ENCODE assay signal across 8 mouse cellular contexts in genomic region chr12:69474141-69474915, GRCm38 (mm10).
DNase-seq lines count a peak whose midpoint lies in the region; ATAC-seq lines count a peak whose summit lies in the region.

No protein-coding gene starts in this region.

- ATAC-seq in neural tube, embryonic 11.5 days (ENCODE audit: insufficient read depth, low FRiP score, low TSS enrichment) = no peak
- 0 out of 2 replicates have a peak, but pooled peaks have one; percentile 15 for ATAC-seq in embryonic facial prominence, embryonic 13.5 days (ENCODE audit: insufficient number of reproducible peaks, insufficient read depth, low FRiP score, low TSS enrichment, low read depth)

- no peaks in the 10 kb centered on the region for H3K36me3 ChIP-seq in neural tube, embryonic 11.5 days (ENCODE audit: control insufficient read depth, insufficient read depth, low read length)
- H3K36me3 ChIP-seq in embryonic facial prominence, embryonic 13.5 days = no peaks in the 10 kb centered on the region
- no peaks in the 10 kb centered on the region; the same call in 1 of the 2 replicates for H3K36me3 ChIP-seq in splenic B cell, adult 2 months (ENCODE audit: control insufficient read depth, insufficient read depth, low read length, poor library complexity, severe bottlenecking)

- no peak overlapping the region for H3K4me2 ChIP-seq in neural tube, embryonic 11.5 days (ENCODE audit: low read depth)
- peak overlapping the region; percentile 45 for H3K4me2 ChIP-seq in embryonic facial prominence, embryonic 13.5 days

- peak overlapping the region; percentile 14 for H3K9ac ChIP-seq in neural tube, embryonic 11.5 days (ENCODE audit: low read length)
- H3K9ac ChIP-seq in embryonic facial prominence, embryonic 13.5 days = peak overlapping the region; percentile 55; the same call in 1 of the 2 replicates

- no peaks in the 10 kb centered on the region for H3K27me3 ChIP-seq in neural tube, embryonic 11.5 days (ENCODE audit: control insufficient read depth, insufficient read depth, low read length)
- no peaks in the 10 kb centered on the region for H3K27me3 ChIP-seq in embryonic facial prominence, embryonic 13.5 days
- no peaks in the 10 kb centered on the region for H3K27me3 ChIP-seq in splenic B cell, adult 2 months (ENCODE audit: control insufficient read depth, insufficient read depth, low read length, poor library complexity, severe bottlenecking)

- H3K4me3 ChIP-seq in neural tube, embryonic 11.5 days (ENCODE audit: low read depth, low read length) = no peak overlapping the region
- no peak overlapping the region for H3K4me3 ChIP-seq in embryonic facial prominence, embryonic 13.5 days

- DNase-seq in neural tube, embryonic 11.5 days (ENCODE audit: low spot score) = peak; percentile 28
- no peak for DNase-seq in neural tube, embryonic 10.5 days (ENCODE audit: extremely low spot score, low spot score)
- peak; percentile 54 to 60 for DNase-seq in heart, postnatal 10 days
- DNase-seq in splenic B cell, adult 2 months (ENCODE audit: low read depth, low spot score) = peak; percentile 16
- no peak for DNase-seq in layer of hippocampus, adult 8-10 months (ENCODE audit: low spot score in 2 of 2)
- no peak for DNase-seq in cerebellum, postnatal 36 days
- DNase-seq in frontal cortex, postnatal 36 days (ENCODE audit: low spot score in 2 of 2) = no peak

- H3K27ac ChIP-seq in neural tube, embryonic 11.5 days (ENCODE audit: low read depth, low read length) = peak overlapping the region; percentile 20; the same call in 1 of the 2 replicates
- peak overlapping the region; percentile 88 for H3K27ac ChIP-seq in embryonic facial prominence, embryonic 13.5 days

- intact Hi-C loops in heart, postnatal 10 days (cut with DNase I) = no loop called here

- H3K9me3 ChIP-seq in neural tube, embryonic 11.5 days (ENCODE audit: control insufficient read depth, low read length) = no peaks in the 10 kb centered on the region
- no peaks in the 10 kb centered on the region for H3K9me3 ChIP-seq in embryonic facial prominence, embryonic 13.5 days

- 57% methylated on average over 14 of the region's 14 CpGs for WGBS in neural tube, embryonic 11.5 days
- 8% methylated on average over 14 of the region's 14 CpGs for WGBS in embryonic facial prominence, embryonic 13.5 days

- H3K4me1 ChIP-seq in neural tube, embryonic 11.5 days (ENCODE audit: control insufficient read depth, insufficient read depth, low read length) = peaks cover 5% of the 10 kb centered on the region
- H3K4me1 ChIP-seq in embryonic facial prominence, embryonic 13.5 days = peaks cover 54% of the 10 kb centered on the region

Comparison
In these comparisons a context has a peak if more than half of its experiments do, and no peak if none do; other contexts are left out.
1. DNase-seq: peak in neural tube, embryonic 11.5 days (single experiment), heart, postnatal 10 days (2 of 2) and splenic B cell, adult 2 months (single experiment); none in neural tube, embryonic 10.5 days (single experiment), layer of hippocampus, adult 8-10 months (0 of 2), cerebellum, postnatal 36 days (0 of 2) and frontal cortex, postnatal 36 days (0 of 2).